Mouse (Mus musculus) regulatory T cell (primary cell): ENCODE results near the gene Hagh.

ENCODE experiments used
- in situ Hi-C: fragments of 300-600 bp; cut with MboI, MseI; formaldehyde crosslinking; loops from one replicate; pipeline ENCODE4 v1.15.1; 2025; ENCODE audit warnings: high pct_unique_total_duplicates

Hagh gene

GRCm38 (mm10) chr17:24885356-24886133 lies 45.6 kb downstream of the Hagh start:
- in situ Hi-C loops, result no loop called here

- in situ Hi-C loops, result no loop called here
Observed at GRCm38 (mm10) chr17:24886134-24886931, 46.4 kb downstream of the Hagh start, which contains the start of the genes Nubp2 and Spsb3. Gene Nubp2, minus strand, starts transcription at chr17:24886349. Gene Spsb3, plus strand, starts transcription at chr17:24886643.

- in situ Hi-C loops, result no loop called here
Observed at GRCm38 (mm10) chr17:24886932-24887271, 47.0 kb downstream of the Hagh start.

- in situ Hi-C loops, result no loop called here
Observed at GRCm38 (mm10) chr17:24887291-24888080, 47.5 kb downstream of the Hagh start.

- in situ Hi-C loops, result no loop called here
Observed at GRCm38 (mm10) chr17:24888862-24889261, 48.9 kb downstream of the Hagh start.

GRCm38 (mm10) chr17:24890151-24891092 lies 50.5 kb downstream of the Hagh start:
- in situ Hi-C loops, result loop anchor here (5.0 kb wide), 1 partner anchor 38 kb away; the partner anchor contains the start of gene Fahd1

- in situ Hi-C loops, result loop anchor here (5.0 kb wide), 1 partner anchor 39 kb away; the partner anchor contains the start of gene Fahd1
Observed at GRCm38 (mm10) chr17:24891321-24891720, 51.4 kb downstream of the Hagh start.

- in situ Hi-C loops, result loop anchor here (5.0 kb wide), 1 partner anchor 40 kb away; the partner anchor contains the start of gene Fahd1
Observed at GRCm38 (mm10) chr17:24892785-24893184, 52.8 kb downstream of the Hagh start.

- in situ Hi-C loops, result loop anchor here (5.0 kb wide), 1 partner anchor 41 kb away; the partner anchor contains the start of gene Fahd1
Observed at GRCm38 (mm10) chr17:24893276-24893675, 53.3 kb downstream of the Hagh start.

GRCm38 (mm10) chr17:24894061-24894994 lies 54.4 kb downstream of the Hagh start:
- in situ Hi-C loops, result loop anchor here (5.0 kb wide), 1 partner anchor 42 kb away; the partner anchor contains the start of gene Fahd1

- in situ Hi-C loops, result loop anchor here (5.0 kb wide), 1 partner anchor 43 kb away; the partner anchor contains the start of gene Fahd1
Observed at GRCm38 (mm10) chr17:24894995-24895547, 55.1 kb downstream of the Hagh start, which contains the start of the genes Eme2 and Mrps34. Gene Eme2, minus strand, starts transcription at chr17:24895087. Gene Mrps34, plus strand, starts transcription at chr17:24895116.

- in situ Hi-C loops, result no loop called here
Observed at GRCm38 (mm10) chr17:24895571-24896240, 55.8 kb downstream of the Hagh start.

- in situ Hi-C loops, result no loop called here
Observed at GRCm38 (mm10) chr17:24896241-24896992, 56.5 kb downstream of the Hagh start, which contains the start of gene Nme3. Gene Nme3, plus strand, starts transcription at chr17:24896500.

GRCm38 (mm10) chr17:24896993-24897269 lies 57.0 kb downstream of the Hagh start:
- in situ Hi-C loops, result no loop called here

- in situ Hi-C loops, result no loop called here
Observed at GRCm38 (mm10) chr17:24897600-24897999, 57.7 kb downstream of the Hagh start.

GRCm38 (mm10) chr17:24898041-24898854 lies 58.3 kb downstream of the Hagh start:
- in situ Hi-C loops, result no loop called here

GRCm38 (mm10) chr17:24899153-24899552 lies 59.2 kb downstream of the Hagh start:
- in situ Hi-C loops, result no loop called here
